Mouse (Mus musculus) limb, embryonic 14.5 days (tissue): ENCODE results near the gene Gse1. TPM values are rescaled to one million over a fixed set of nuclear protein-coding genes. Genes with fewer than 3 reads are reported as not detected.

Experiments used
- ATAC-seq: fragments of 200-750 bp; cut with Nextera tagmentation; 2 replicates; pipeline ENCODE4 v1.8.0; 2017; ENCODE audit warnings: low read depth, moderate number of reproducible peaks, moderate TSS enrichment; ENCODE audit not compliant: low FRiP score
- DNase-seq: peaks from one replicate; pipeline ENCODE4 v3.0.0-alpha.2; 2015; ENCODE audit warnings: low spot score
- H3K27ac ChIP-seq: fragments of 300-500 bp; sonication (generic); replicated peaks from 2 replicates; pipeline ENCODE4 v1.5.1; 2014; ENCODE audit warnings: low read depth, mild to moderate bottlenecking, low read length, moderate library complexity, mixed read lengths
- H3K27me3 ChIP-seq: fragments of 300-500 bp; sonication (generic); 2 replicates; pipeline ENCODE4 v1.6.1; 2014; ENCODE audit warnings: low read length, mixed read lengths; ENCODE audit not compliant: control insufficient read depth, insufficient read depth
- H3K36me3 ChIP-seq: fragments of 300-500 bp; sonication (generic); 2 replicates; pipeline ENCODE4 v1.6.1; 2014; ENCODE audit warnings: mild to moderate bottlenecking, low read length, moderate library complexity, mixed read lengths; ENCODE audit not compliant: control insufficient read depth, insufficient read depth
- H3K4me1 ChIP-seq: fragments of 300-500 bp; sonication (generic); 2 replicates; pipeline ENCODE4 v1.6.1; 2014; ENCODE audit warnings: antibody characterized with exemption, low read length, mixed read lengths; ENCODE audit not compliant: control insufficient read depth, insufficient read depth
- H3K4me2 ChIP-seq: fragments of 300-500 bp; sonication (generic); replicated peaks from 2 replicates; pipeline ENCODE4 v1.6.1; 2014; ENCODE audit warnings: low read depth, mild to moderate bottlenecking, low read length, moderate library complexity; ENCODE audit not compliant: severe bottlenecking
- H3K4me3 ChIP-seq: fragments of 300-500 bp; sonication (generic); replicated peaks from 2 replicates; pipeline ENCODE4 v1.5.1; 2014; ENCODE audit warnings: low read length
- H3K9ac ChIP-seq: fragments of 300-500 bp; sonication (generic); 2 replicates; pipeline ENCODE4 v1.6.1; 2014; ENCODE audit warnings: mild to moderate bottlenecking, low read depth, low read length, moderate library complexity; ENCODE audit not compliant: severe bottlenecking
- H3K9me3 ChIP-seq: fragments of 300-500 bp; sonication (generic); 2 replicates; pipeline ENCODE4 v1.6.1; 2016; ENCODE audit warnings: low read length; ENCODE audit not compliant: control insufficient read depth
- POLR2A ChIP-seq: fragments of 200-500 bp; IDR thresholded peaks from 2 replicates; pipeline ENCODE4 v1.8.0; 2012; ENCODE audit warnings: inconsistent platforms, mild to moderate bottlenecking, moderate library complexity, borderline replicate concordance; ENCODE audit not compliant: insufficient read depth, insufficient read length; ENCODE audit errors: extremely low read depth
- WGBS: fragments of 180-500 bp; shearing (Covaris S2); extraction: QIAGEN DNeasy Blood & Tissue Kit; methylation state at CpG from one replicate; pipeline ENCODE4 v1.1.7; 2014; 5-methylcytosine and 5-hydroxymethylcytosine counted together
- polyA plus RNA-seq, 2 experiments: library from polyadenylated mRNA; depleted of rRNA in 1 of 2; stranded (reverse) in 1 of 2; unstranded in 1 of 2; fragments of >200 nt; fragmentation: Nextera tagmentation in 1 of 2; extraction: Ambion mirVana in 1 of 2; gene quantifications; 2 replicates each; pipeline versions ENCODE4 v1.2.1 to v1.2.3; 2012 to 2014

Gene Gse1
- polyA plus RNA-seq (2012; rRNA removed) (32.6 and 43.9 TPM in 2 replicates), polyA plus RNA-seq (2014; fragmentation: Nextera tagmentation; extraction: Ambion mirVana) (10.2 and 10.3 TPM in 2 replicates)

GRCm38 (mm10) chr8:120227891-120228591, at the start of gene Gse1:
Gene Gse1 (plus strand): TSS chr8:120228456.
- peak within 1 kb of the TSS; percentile 65 for H3K27ac ChIP-seq
- TF ChIP-seq POLR2A = no peak
- DNase-seq = peak; percentile 92
- H3K9ac ChIP-seq = peak within 1 kb of the TSS; percentile 67
- H3K4me3 ChIP-seq = peak within 1 kb of the TSS; percentile 66
- ATAC-seq = peak; percentile 89
- peaks cover 74% of the 10 kb centered on the region for H3K4me1 ChIP-seq
- no peaks in the 10 kb centered on the region for H3K27me3 ChIP-seq
- no peaks in the 10 kb centered on the region for H3K36me3 ChIP-seq
- no peaks in the 10 kb centered on the region for H3K9me3 ChIP-seq
- 9% methylated on average over 14 of the region's 52 CpGs for WGBS
- H3K4me2 ChIP-seq = peak within 1 kb of the TSS; percentile 98

- Histone ChIP-seq H3K4me3 (peak overlapping the region; percentile 16; the same call in 1 of the 2 replicates), H3K9ac (no peak overlapping the region), H3K4me1 (peaks cover 26% of the 10 kb centered on the region), H3K27ac (no peak overlapping the region), H3K4me2 (peak overlapping the region; percentile 48), H3K36me3 (no peaks in the 10 kb centered on the region), H3K27me3 (peaks cover 9% of the 10 kb centered on the region; the same call in 1 of the 2 replicates), H3K9me3 (no peaks in the 10 kb centered on the region)
- ATAC-seq (peak; percentile 79), DNase-seq (peak; percentile 95)
- TF ChIP-seq POLR2A = peak; percentile 11; the same call in 1 of the 2 replicates
- WGBS = under 1% methylated on average over 10 of the region's 10 CpGs
Observed at GRCm38 (mm10) chr8:120179027-120179431, 49.2 kb upstream of the Gse1 start.

- Histone ChIP-seq H3K4me2 (no peak overlapping the region), H3K9ac (0 out of 2 replicates have a peak overlapping the region, but pooled peaks have one; percentile 4), H3K4me3 (no peak overlapping the region), H3K36me3 (no peaks in the 10 kb centered on the region), H3K27me3 (peaks cover 9% of the 10 kb centered on the region; the same call in 1 of the 2 replicates), H3K27ac (no peak overlapping the region), H3K9me3 (no peaks in the 10 kb centered on the region), H3K4me1 (peaks cover 39% of the 10 kb centered on the region)
- ATAC-seq (no peak), DNase-seq (no peak)
- WGBS = 45% methylated on average over 7 of the region's 7 CpGs
- no peak for TF ChIP-seq POLR2A
Observed at GRCm38 (mm10) chr8:120180445-120180970, 47.7 kb upstream of the Gse1 start.

- Histone ChIP-seq H3K4me1 (peaks cover 47% of the 10 kb centered on the region), H3K4me3 (no peak overlapping the region), H3K36me3 (no peaks in the 10 kb centered on the region), H3K4me2 (no peak overlapping the region), H3K9ac (no peak overlapping the region), H3K9me3 (no peaks in the 10 kb centered on the region), H3K27me3 (peaks cover 9% of the 10 kb centered on the region; the same call in 1 of the 2 replicates), H3K27ac (no peak overlapping the region)
- 91% methylated on average over 5 of the region's 5 CpGs for whole genome bisulfite sequencing
- DNase-seq = no peak
- TF ChIP-seq POLR2A = no peak
- ATAC-seq = no peak
Observed at GRCm38 (mm10) chr8:120181274-120181673, 47.0 kb upstream of the Gse1 start.

GRCm38 (mm10) chr8:120181861-120182414, 46.3 kb upstream of the Gse1 start:
- ATAC-seq (no peak), DNase-seq (no peak)
- H3K36me3 ChIP-seq = no peaks in the 10 kb centered on the region
- H3K4me1 ChIP-seq = peaks cover 53% of the 10 kb centered on the region
- no peak overlapping the region for H3K4me2 ChIP-seq
- H3K9me3 ChIP-seq = no peaks in the 10 kb centered on the region
- no peak for TF ChIP-seq POLR2A
- 67% methylated on average over 4 of the region's 4 CpGs for WGBS
- H3K4me3 ChIP-seq = no peak overlapping the region
- H3K27ac ChIP-seq = no peak overlapping the region
- H3K27me3 ChIP-seq = peaks cover 4% of the 10 kb centered on the region; the same call in 1 of the 2 replicates
- no peak overlapping the region for H3K9ac ChIP-seq
